Mouse (Mus musculus) induced T-regulatory cell, adult 2 months (primary cell): ENCODE measurements around the gene Fgfr2.
A peak's percentile ranks its signal among the peaks of the same experiment; 100 is the strongest.

Experiments used
- DNase-seq: peaks from one replicate; pipeline ENCODE4 v3.0.0-alpha.2; 2012; ENCODE audit warnings: low read depth

The Fgfr2 gene

GRCm38 (mm10) chr7:132749504-132749903 is 373.6 kb downstream of the Fgfr2 start:
- DNase-seq: no peak

GRCm38 (mm10) chr7:132748076-132748769 is 374.9 kb downstream of the Fgfr2 start:
- no peak for DNase-seq

GRCm38 (mm10) chr7:132747096-132747495 is 376.1 kb downstream of the Fgfr2 start:
- DNase-seq: no peak

GRCm38 (mm10) chr7:132742912-132743311 is 380.2 kb downstream of the Fgfr2 start:
- DNase-seq: no peak

- no peak for DNase-seq
These were observed 383.3 kb downstream of the Fgfr2 start for GRCm38 (mm10) chr7:132739829-132740228.

GRCm38 (mm10) chr7:132738844-132739243 is 384.3 kb downstream of the Fgfr2 start:
- DNase-seq: no peak

- DNase-seq: peak; percentile 54
These were observed 386.9 kb downstream of the Fgfr2 start for GRCm38 (mm10) chr7:132736099-132736862.

GRCm38 (mm10) chr7:132735145-132735544 is 388.0 kb downstream of the Fgfr2 start:
- DNase-seq: peak; percentile 98

- no peak for DNase-seq
These were observed 388.9 kb downstream of the Fgfr2 start for GRCm38 (mm10) chr7:132734222-132734621.

GRCm38 (mm10) chr7:132733521-132733920 is 389.6 kb downstream of the Fgfr2 start:
- no peak for DNase-seq

- no peak for DNase-seq
These were observed 390.9 kb downstream of the Fgfr2 start for GRCm38 (mm10) chr7:132732136-132732789.

- no peak for DNase-seq
These were observed 391.6 kb downstream of the Fgfr2 start for GRCm38 (mm10) chr7:132731558-132731957.

GRCm38 (mm10) chr7:132730510-132730909 is 392.6 kb downstream of the Fgfr2 start:
- DNase-seq: no peak

GRCm38 (mm10) chr7:132729093-132729831 is 393.9 kb downstream of the Fgfr2 start:
- no peak for DNase-seq

GRCm38 (mm10) chr7:132726106-132726861 is 396.9 kb downstream of the Fgfr2 start:
- no peak for DNase-seq

GRCm38 (mm10) chr7:132724501-132725062 is 398.6 kb downstream of the Fgfr2 start:
- no peak for DNase-seq

- peak; percentile 59 for DNase-seq
These were observed 399.2 kb downstream of the Fgfr2 start for GRCm38 (mm10) chr7:132723906-132724305.

GRCm38 (mm10) chr7:132722401-132723370 is 400.5 kb downstream of the Fgfr2 start:
- DNase-seq: no peak

- DNase-seq: no peak
These were observed 402.6 kb downstream of the Fgfr2 start for GRCm38 (mm10) chr7:132720562-132720961.

- no peak for DNase-seq
These were observed 403.6 kb downstream of the Fgfr2 start for GRCm38 (mm10) chr7:132719570-132719969.
